Mouse (Mus musculus) liver, embryonic 16.5 days (tissue): ENCODE measurements at regions not wholly inside any gene's neighbourhood (a gene's known extent, or its start where the extent isn't known, plus 50 kb on each side); places are given as distances from the start of the nearest gene placed in this dataset.

Source experiments
- ATAC-seq: fragments of 200-750 bp; cut with Nextera tagmentation; 2 replicates; pipeline ENCODE4 v1.8.0; 2017; ENCODE audit warnings: low read depth, mild to moderate bottlenecking, moderate number of reproducible peaks, moderate library complexity
- H3K27ac ChIP-seq: fragments of 300-500 bp; sonication (generic); 2 replicates; pipeline ENCODE4 v1.5.1; 2014; ENCODE audit warnings: mild to moderate bottlenecking, low read length
- H3K27me3 ChIP-seq: fragments of 300-500 bp; sonication (generic); 2 replicates; pipeline ENCODE4 v1.6.1; 2014; ENCODE audit warnings: low read depth, low read length, mixed read lengths; ENCODE audit not compliant: control insufficient read depth, insufficient read depth
- H3K36me3 ChIP-seq: fragments of 300-500 bp; sonication (generic); 2 replicates; pipeline ENCODE4 v1.6.1; 2014; ENCODE audit warnings: mild to moderate bottlenecking; ENCODE audit not compliant: control insufficient read depth, insufficient read depth
- H3K4me1 ChIP-seq: fragments of 300-500 bp; sonication (generic); 2 replicates; pipeline ENCODE4 v1.6.1; 2014; ENCODE audit warnings: low read depth, low read length, mixed read lengths; ENCODE audit not compliant: control insufficient read depth
- H3K4me2 ChIP-seq: fragments of 300-500 bp; sonication (generic); 2 replicates; pipeline ENCODE4 v1.6.1; 2014; ENCODE audit warnings: low read depth, low read length, mixed read lengths
- H3K4me3 ChIP-seq: fragments of 300-500 bp; sonication (generic); 2 replicates; pipeline ENCODE4 v1.5.1; 2014; ENCODE audit warnings: low read depth, mild to moderate bottlenecking, low read length
- H3K9ac ChIP-seq: fragments of 300-500 bp; sonication (generic); 2 replicates; pipeline ENCODE4 v1.6.1; 2014; ENCODE audit warnings: low read depth, low read length
- H3K9me3 ChIP-seq: fragments of 300-500 bp; sonication (generic); replicated peaks from 2 replicates; pipeline ENCODE4 v1.6.1; 2016; ENCODE audit warnings: low read length; ENCODE audit not compliant: control insufficient read depth
- WGBS: fragments of 180-500 bp; shearing (Covaris S2); extraction: QIAGEN DNeasy Blood & Tissue Kit; methylation state at CpG from one replicate; pipeline ENCODE4 v1.1.7; 2014; ENCODE audit not compliant: insufficient replicate concordance; 5-methylcytosine and 5-hydroxymethylcytosine counted together

DNA sequence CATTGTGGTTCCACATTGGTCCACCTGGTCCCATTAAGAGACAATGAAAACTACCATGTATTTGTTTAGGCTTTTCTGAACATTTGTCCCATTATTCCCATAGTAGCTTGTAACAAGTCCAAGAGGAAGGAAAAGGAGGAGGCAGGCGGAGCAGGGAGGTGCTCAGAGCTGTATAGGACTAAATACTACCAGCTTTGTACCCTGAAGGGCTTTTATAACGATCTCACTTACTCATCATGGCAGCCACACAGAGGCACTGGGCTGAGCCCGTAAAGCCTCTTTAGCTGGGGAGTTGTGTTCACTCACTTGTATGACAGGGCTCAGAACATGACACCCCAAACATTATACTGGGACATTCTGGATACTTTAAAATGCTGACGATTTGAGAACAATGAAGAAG, 425.4 kb downstream of the Nedd1 start:
- no peak overlapping the region for H3K4me2 ChIP-seq
- no peak overlapping the region for H3K4me3 ChIP-seq
- no peaks in the 10 kb centered on the region for H3K9me3 ChIP-seq
- WGBS = 57% methylated on average over 4 of the region's 4 CpGs
- no peak overlapping the region for H3K27ac ChIP-seq
- H3K36me3 ChIP-seq = no peaks in the 10 kb centered on the region
- H3K27me3 ChIP-seq = no peaks in the 10 kb centered on the region
- no peaks in the 10 kb centered on the region for H3K4me1 ChIP-seq
- no peak for ATAC-seq
- H3K9ac ChIP-seq = no peak overlapping the region

- H3K4me3 ChIP-seq = no peak overlapping the region
- no peak overlapping the region for H3K9ac ChIP-seq
- 72% methylated on average over 9 of the region's 9 CpGs for WGBS
- no peaks in the 10 kb centered on the region for H3K27me3 ChIP-seq
- H3K9me3 ChIP-seq = no peaks in the 10 kb centered on the region
- no peaks in the 10 kb centered on the region for H3K36me3 ChIP-seq
- H3K4me2 ChIP-seq = no peak overlapping the region
- H3K27ac ChIP-seq = no peak overlapping the region
- H3K4me1 ChIP-seq = no peaks in the 10 kb centered on the region
- ATAC-seq = no peak
These were observed 425.9 kb downstream of the Nedd1 start for GRCm38 (mm10) chr10:92296303-92296702.

GRCm38 (mm10) chr10:92293261-92293660, 429.0 kb downstream of the Nedd1 start:
- Histone ChIP-seq H3K27me3 (no peaks in the 10 kb centered on the region), H3K9me3 (no peaks in the 10 kb centered on the region), H3K4me2 (no peak overlapping the region), H3K4me1 (no peaks in the 10 kb centered on the region), H3K4me3 (no peak overlapping the region), H3K27ac (no peak overlapping the region), H3K36me3 (no peaks in the 10 kb centered on the region), H3K9ac (no peak overlapping the region)
- 18% methylated on average over 4 of the region's 4 CpGs for WGBS
- ATAC-seq = no peak

DNA sequence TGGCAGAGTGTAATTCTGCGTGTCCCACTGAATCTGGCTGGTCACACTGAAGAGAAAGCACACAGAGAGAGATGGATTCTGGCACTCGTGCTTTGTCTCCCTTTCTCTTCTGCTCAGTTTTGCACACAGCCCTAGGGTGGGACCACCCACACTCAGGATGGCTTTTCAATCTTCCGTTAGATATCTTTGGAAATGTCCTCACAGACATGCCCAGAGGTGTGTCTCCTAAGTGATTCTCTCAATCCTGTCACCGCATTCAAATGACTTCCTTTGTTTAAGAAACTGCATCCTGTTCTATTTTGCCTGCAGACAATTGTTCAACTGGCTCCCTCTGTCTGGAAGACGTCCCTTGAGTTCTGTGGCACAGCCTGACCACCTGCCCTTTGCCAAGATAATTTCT, 433.0 kb downstream of the Nedd1 start:
- no peak overlapping the region for H3K4me3 ChIP-seq
- no peak overlapping the region for H3K27ac ChIP-seq
- H3K9ac ChIP-seq = no peak overlapping the region
- H3K9me3 ChIP-seq = no peaks in the 10 kb centered on the region
- no peaks in the 10 kb centered on the region for H3K4me1 ChIP-seq
- no peaks in the 10 kb centered on the region for H3K27me3 ChIP-seq
- WGBS = 27% methylated on average over 5 of the region's 5 CpGs
- H3K4me2 ChIP-seq = no peak overlapping the region
- H3K36me3 ChIP-seq = no peaks in the 10 kb centered on the region
- ATAC-seq = no peak

GRCm38 (mm10) chr10:92284231-92284630, 438.0 kb downstream of the Nedd1 start:
- Histone ChIP-seq H3K9ac (no peak overlapping the region), H3K27ac (no peak overlapping the region), H3K4me3 (no peak overlapping the region), H3K4me1 (no peaks in the 10 kb centered on the region), H3K36me3 (no peaks in the 10 kb centered on the region), H3K4me2 (no peak overlapping the region), H3K27me3 (no peaks in the 10 kb centered on the region), H3K9me3 (no peaks in the 10 kb centered on the region)
- WGBS = 67% methylated on average over 4 of the region's 4 CpGs
- no peak for ATAC-seq

- Histone ChIP-seq H3K36me3 (no peaks in the 10 kb centered on the region), H3K9ac (no peak overlapping the region), H3K4me1 (no peaks in the 10 kb centered on the region), H3K27ac (no peak overlapping the region), H3K4me2 (no peak overlapping the region), H3K9me3 (no peaks in the 10 kb centered on the region), H3K4me3 (no peak overlapping the region), H3K27me3 (no peaks in the 10 kb centered on the region)
- no peak for ATAC-seq
- WGBS = 42% methylated on average over 2 of the region's 2 CpGs
These were observed 444.2 kb downstream of the Nedd1 start for GRCm38 (mm10) chr10:92277981-92278380.

DNA sequence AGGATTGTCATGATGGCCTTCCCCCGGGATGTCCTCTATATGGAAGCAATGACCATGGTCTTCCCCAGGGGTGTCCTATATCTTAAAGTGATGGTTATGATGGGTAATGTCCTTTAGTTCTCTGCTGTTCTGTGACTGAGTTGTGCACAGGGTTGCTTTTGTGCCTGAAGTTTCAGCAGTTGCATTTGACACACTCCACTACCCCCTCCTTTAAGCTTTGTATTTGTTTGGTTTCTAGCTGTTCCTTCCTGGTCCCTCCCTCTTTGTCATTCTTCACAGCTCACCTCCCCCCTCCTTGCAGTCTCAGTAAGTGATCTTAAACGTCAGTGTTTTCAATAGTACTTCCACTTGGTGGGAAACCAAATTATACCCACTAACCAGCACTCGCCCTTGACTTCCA, 464.4 kb downstream of the Nedd1 start:
- no peak overlapping the region for H3K27ac ChIP-seq
- no peak overlapping the region for H3K4me3 ChIP-seq
- H3K9me3 ChIP-seq = no peaks in the 10 kb centered on the region
- no peaks in the 10 kb centered on the region for H3K36me3 ChIP-seq
- ATAC-seq = no peak
- H3K4me2 ChIP-seq = no peak overlapping the region
- H3K4me1 ChIP-seq = no peaks in the 10 kb centered on the region
- 43% methylated on average over 3 of the region's 3 CpGs for WGBS
- no peaks in the 10 kb centered on the region for H3K27me3 ChIP-seq
- H3K9ac ChIP-seq = no peak overlapping the region

- Histone ChIP-seq H3K4me3 (no peak overlapping the region), H3K4me2 (no peak overlapping the region), H3K27ac (no peak overlapping the region), H3K27me3 (no peaks in the 10 kb centered on the region), H3K36me3 (no peaks in the 10 kb centered on the region), H3K9me3 (no peaks in the 10 kb centered on the region), H3K4me1 (no peaks in the 10 kb centered on the region), H3K9ac (no peak overlapping the region)
- no peak for ATAC-seq
- WGBS = 65% methylated on average over 3 of the region's 3 CpGs
These were observed 473.6 kb downstream of the Nedd1 start for GRCm38 (mm10) chr10:92248648-92249047.

GRCm38 (mm10) chr10:92247449-92247805, 474.8 kb downstream of the Nedd1 start:
- Histone ChIP-seq H3K27ac (no peak overlapping the region), H3K36me3 (no peaks in the 10 kb centered on the region), H3K4me2 (no peak overlapping the region), H3K27me3 (no peaks in the 10 kb centered on the region), H3K9ac (no peak overlapping the region), H3K9me3 (no peaks in the 10 kb centered on the region), H3K4me1 (no peaks in the 10 kb centered on the region), H3K4me3 (no peak overlapping the region)
- WGBS = 66% methylated on average over 5 of the region's 5 CpGs
- ATAC-seq = no peak
